Mouse (Mus musculus) right cerebral cortex, postnatal 4 days (tissue): Measurements from ENCODE around the gene Plp2.
"Not testable (repeated sequence)": the region's sequence is repeated elsewhere in the genome, so short reads cannot be mapped to it uniquely, and the experiment has no call there.

Experiments
- DNase-seq: peaks from one replicate; pipeline ENCODE4 v3.0.0-alpha.2; 2022

Plp2 gene

DNA sequence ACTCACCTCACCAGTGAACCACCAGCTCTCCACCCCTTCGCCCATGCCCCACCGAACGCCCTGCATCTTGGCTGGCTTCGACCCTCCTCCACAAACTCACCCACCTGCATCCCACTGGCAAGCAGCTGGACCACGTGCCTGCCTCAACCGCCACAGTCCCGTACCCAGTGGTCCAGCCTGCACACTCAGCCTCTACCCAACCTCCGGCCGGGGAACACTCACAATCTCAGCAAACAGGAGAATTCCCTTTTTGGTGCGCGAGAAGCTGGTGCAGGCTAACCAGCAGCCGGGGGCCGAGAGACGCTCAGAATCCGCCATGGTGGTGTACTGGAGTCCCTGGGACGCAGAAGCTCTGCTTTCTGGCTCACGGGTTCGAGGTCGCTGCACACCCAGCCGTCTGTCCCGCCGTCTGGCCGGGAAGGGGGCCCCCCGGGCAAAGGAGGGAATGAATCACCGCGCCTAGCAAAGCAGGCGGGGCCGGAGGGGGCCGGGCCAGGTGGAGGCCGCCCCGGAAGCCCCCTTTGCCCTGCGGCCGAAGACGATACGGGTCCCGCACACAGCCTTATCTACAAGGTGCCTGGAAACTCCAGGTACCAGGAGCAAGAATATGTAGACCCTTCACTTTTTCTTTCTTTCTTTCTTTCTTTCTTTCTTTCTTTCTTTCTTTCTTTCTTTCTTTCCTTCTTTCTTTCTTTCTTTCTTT, at the start of gene Plp2:
Gene Plp2 (minus strand): TSS at position 470 of the 703 bp plus-strand sequence.
- DNase-seq = no peak

DNA sequence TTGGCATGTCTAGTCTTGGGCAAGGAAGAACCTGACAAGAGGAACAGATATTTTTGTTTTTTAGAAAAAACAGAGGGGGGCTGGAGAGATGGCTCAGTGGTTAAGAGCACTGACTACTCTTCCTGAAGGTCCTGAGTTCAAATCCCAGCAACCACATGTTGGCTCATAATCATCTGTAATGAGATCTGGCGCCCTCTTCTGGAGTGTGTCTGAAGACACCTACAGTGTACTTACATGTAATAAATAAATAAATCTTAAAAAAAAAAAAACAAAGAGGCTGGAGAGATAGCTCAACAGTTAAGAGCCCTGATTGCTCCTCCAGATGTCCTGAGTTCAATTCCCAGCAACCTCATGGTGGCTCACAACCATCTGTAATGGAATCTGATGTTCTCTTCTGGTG, 44.9 kb upstream of the Plp2 start:
- DNase-seq = not testable (repeated sequence)

DNA sequence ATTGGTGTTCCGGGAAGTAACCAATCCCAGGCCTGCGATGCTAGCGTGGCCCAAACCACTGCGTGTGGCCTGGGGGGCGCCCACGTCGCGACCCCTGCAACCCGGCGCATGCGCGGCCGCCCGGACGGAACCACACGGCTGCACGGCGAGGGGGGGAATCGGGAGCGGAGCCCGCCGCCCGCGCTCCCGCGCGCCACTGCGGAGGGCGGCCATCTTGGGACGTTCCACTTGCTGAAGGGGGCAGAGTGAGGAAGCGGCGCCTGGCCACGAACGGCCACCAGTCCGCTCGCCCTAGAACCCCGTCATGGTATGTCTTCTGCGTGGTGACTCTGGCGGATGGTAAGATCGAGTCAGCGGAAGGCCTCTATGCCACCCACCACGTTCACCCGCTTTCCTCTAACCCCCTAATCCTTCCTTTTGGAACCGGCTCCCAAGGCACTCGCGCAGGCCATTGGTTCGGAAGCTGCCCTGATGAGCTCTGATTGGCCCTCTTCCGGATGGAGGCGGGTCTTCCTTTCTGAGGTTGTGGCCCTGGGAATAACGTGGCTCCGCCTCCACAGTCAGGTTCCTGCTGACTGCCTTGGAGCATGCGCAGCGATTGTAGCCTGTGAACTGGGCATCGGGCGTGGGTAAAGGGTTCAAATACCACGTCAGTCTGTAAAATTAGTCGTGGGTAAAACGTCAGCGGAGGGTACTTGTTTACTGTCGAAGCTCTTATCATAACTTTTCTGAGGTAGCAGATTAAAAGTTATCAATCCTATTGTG, 43.1 kb upstream of the Plp2 start, which contains the start of gene Wdr45:
Gene Wdr45 (plus strand): TSS at position 199 of the 765 bp plus-strand sequence.
- peak; percentile 81 for DNase-seq

DNA sequence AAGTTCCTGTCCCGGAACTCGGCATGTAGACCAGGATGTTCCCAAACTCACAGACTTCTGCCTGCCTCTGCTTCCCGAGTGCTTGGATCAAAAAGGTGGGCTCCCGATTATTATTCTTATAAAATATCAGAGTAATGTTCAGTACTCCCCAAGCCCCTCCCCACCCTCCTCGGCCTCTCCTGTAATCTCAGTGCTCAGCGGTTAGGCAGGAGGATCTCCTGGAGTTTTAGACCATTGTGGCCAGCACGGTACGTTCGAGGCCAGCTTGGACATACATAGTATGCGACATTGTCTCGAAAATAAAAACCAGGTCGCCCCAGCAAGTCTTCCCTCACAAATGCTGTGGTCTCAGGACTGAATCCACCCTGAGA, 42.6 kb upstream of the Plp2 start:
- DNase-seq = not testable (repeated sequence)

DNA sequence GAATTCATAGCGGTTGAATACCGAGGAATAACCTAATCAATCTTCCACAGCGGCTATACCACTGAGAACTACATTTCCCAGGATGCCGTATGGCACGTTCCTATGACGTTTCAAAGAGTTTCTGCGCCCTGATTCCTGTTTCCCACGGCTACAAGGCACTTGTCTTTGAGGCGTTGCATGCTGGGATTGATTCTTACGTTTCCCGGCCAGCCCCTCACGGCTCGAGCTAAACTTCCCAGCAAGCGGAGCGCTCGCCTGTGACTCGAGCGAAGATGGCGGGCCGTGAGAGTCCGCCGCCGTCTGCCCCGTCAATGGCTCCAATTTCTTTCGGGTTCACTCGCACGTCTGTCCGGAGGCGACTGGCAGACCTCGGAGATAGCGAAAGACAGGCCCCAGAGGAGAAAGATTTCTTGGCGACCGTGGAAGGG, 25.8 kb upstream of the Plp2 start, which contains the start of gene Gpkow:
Gene Gpkow (plus strand): TSS at position 178 of the 428 bp plus-strand sequence.
- peak; percentile 68 for DNase-seq

DNA sequence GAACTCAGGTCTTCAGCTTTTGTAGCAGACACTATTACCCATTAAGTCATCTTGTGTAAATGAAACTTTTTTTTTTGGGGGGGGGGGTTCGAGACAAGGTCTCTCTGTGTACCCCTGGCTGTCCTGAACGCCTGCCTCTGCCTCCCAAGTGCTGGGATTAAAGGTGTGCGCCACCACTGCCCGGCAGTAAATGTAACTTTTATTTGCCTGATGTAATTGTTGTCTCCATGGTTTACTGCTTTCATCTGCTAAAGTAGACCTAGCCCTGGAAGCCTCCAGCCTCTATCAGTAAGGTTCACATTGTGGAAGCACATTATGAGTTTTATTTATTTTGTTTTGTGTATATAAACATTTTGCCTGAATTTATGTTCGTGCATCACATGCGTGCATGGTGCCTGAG, 25.3 kb upstream of the Plp2 start:
- DNase-seq = no peak

DNA sequence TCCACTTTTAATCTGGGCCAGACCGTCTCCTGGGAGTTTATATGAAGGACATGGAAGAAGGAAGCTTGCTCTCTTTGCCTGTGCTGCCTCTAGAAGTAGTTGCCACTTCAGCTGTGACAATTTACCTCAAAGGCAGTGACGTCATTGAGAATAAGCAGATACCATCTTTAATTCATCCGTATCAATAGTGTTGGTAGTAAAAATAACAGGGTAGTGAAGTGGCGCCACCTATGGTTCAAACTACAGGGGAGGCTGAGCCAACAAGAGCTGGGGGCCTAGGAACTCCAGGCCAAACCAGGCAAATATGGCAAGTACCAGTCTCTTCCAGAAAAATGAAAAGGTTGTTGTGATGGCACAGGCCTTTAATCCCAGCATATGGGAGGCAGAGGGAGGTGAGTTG, 21.7 kb upstream of the Plp2 start:
- no peak for DNase-seq

DNA sequence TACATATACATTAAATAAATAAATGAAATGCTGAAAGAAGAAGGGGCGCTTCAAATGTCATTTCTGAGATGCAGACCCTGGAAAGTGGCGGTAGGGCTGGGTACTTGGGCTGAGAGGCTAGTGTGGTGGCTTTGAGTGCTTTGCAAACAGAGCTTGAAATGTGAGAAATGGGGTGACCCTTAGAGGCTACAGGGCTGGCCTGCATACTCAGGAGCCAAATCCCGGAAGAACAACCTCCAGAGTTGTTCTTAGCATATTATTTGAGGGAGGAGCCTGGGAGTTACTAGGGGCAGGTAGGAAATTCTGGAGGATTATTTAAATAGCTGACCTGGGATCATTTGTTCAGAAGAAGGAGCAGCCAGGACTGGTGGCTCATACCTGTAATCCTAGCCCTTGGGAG, 19.3 kb upstream of the Plp2 start:
- no peak for DNase-seq

DNA sequence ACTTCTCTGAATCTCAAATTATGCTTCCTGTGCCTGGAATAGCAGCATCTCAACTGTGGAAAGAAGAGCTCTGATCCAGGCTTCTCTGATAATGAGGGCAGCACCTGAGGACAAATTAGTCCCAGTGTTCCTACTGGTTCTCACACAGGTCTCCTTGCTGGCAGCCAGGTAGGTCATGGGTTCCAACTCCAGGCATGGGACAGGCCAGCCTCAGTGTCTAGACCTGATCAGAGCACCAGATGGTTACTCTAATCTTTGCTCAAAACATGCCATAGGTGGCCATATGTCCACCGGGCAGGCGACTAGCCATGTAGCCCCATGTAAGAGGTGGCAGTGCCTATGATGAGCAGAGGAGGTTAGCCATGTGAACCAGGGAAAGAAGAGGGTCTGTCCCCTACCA, 17.1 kb upstream of the Plp2 start:
- no peak for DNase-seq

DNA sequence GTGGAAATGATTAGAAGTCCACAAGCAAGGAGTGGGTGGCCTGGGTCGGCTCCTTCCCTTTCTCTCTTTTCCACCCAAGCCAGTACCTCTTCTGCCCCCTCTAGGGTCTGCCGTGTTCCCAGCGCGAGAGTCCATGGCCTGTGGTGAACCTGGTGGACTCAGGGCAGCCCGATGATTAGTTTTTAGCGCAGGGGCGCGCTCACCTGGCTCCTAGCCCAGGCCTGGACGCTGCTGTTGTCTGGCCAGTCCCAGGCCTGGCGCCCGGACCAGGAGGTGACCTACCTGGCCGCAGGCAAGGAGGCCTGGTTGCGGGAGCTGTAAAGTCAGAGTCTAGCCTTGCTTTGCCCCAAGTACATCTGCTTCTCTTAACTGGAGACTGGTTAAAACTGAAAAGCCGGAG, 9.7 kb upstream of the Plp2 start, which contains the start of gene Magix:
Gene Magix (minus strand): TSS at position 388 of the 400 bp plus-strand sequence.
- DNase-seq = no peak

DNA sequence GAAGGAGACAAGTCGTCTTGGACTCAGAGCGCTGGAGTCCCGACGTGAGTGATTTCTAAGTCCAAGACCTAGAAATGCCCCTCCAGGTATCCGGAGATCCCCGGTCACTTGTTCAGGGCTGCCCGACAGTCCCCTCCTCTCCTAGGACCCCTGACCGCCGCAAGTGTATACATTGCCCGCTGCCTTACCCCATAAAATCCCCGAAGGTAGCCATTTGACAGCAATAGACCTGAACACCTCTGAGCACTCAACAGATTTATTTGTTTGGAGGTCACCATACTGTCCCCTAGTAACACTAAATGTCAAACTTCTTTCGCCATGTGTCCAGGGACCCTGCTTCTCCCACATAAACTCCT, 8.8 kb upstream of the Plp2 start:
- no peak for DNase-seq

DNA sequence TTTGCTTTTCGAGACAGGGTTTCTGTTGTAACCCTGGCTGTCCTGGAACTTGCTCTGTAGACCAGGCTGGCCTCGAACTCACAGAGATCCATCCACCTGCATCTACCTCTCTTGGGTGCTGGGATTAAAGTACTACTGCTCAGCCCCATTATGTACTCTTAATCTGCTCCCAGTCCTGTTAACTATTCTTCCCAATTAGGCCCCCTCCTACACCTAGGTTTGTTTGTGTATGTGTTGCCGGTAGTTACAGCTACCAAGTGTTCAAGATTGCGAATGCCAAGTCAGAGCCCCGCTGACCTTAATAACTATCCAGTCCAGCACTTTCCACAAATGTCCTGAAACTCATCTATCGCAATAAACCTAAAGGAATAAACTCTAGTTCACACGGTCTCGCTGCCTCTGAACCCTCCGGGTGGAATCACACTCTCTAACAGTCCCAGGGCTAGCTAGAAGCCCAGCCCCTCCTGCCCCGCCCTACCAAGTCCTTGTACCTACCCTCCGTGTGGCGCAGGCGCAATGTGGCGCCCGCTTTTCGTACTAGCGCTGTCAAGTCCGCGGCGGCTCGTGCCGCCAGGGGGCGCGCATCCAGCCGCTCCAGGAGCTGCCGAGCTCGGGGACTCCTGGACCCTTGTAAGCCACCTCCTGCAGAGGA, 8.3 kb upstream of the Plp2 start:
- DNase-seq = peak; percentile 86

DNA sequence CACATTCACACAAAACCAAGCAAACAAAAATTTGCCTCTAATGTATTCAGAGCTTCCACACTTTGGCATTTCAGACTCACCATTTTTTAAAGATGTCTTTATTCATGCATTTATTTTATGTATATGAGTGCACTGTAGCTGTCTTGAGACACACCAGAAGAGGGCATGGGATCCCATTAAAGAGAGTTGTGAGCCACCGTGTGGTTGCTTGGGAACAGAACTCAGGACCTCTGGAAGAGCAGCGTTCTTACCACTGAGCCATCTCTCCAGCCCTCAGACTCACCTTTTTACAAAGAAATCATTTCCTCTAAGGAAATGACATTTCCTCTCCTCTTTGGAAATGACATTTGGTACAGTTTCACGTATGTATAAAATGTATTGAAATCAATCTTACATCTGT, 7.8 kb upstream of the Plp2 start:
- DNase-seq = no peak

DNA sequence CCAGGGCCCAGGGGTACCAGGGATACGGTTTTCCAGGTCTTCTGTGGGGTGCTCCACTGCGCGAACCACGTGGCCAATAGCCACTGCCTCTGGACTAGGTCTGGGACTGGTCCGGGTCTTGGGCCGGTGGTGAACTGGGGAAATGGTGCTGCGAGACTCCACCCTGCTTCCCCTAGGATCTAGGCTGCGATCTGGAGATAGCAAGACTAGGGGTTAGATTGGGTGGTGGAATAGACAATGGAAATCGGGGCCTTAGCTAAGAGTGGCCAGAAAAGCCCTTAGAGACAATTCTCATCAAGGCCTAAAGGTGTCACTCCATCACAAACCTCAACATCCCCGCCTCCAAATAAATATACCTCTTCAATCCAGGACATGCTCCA, 3.8 kb upstream of the Plp2 start:
- no peak for DNase-seq

DNA sequence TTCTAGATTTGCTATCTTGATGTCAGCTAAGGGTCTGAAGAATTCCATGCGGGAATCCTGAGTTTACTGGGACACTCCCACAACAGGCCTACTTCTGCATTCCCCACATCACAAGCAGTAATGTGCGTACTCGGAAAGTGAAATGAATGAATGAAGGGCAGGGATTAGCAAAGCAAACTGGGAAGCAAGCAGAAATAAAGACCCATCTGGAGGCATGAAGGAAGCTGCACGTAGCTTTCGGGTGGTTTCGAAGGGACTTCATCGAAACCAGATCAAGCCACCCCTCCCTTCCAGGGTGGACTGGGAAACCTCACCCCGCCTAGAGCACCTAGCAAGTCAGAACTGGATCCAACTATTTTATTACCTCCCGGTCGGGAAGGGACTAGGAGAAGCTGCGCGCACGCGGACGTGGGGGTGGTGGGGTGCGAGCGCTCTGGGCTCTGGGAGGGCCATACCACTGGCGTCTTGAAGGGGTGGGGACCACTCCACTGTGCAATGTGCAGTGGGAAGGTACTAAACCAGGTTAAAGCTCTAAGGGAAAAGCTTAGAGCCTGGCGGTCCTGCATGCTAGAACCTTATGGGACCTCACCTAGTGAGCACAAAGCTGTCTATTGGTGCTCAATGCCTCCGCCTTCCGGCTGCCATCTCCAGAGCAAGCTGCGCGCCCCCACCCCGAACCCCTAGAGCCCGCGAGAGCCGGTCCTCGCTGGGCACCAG, 3.3 kb upstream of the Plp2 start:
- DNase-seq = peak; percentile 44

DNA sequence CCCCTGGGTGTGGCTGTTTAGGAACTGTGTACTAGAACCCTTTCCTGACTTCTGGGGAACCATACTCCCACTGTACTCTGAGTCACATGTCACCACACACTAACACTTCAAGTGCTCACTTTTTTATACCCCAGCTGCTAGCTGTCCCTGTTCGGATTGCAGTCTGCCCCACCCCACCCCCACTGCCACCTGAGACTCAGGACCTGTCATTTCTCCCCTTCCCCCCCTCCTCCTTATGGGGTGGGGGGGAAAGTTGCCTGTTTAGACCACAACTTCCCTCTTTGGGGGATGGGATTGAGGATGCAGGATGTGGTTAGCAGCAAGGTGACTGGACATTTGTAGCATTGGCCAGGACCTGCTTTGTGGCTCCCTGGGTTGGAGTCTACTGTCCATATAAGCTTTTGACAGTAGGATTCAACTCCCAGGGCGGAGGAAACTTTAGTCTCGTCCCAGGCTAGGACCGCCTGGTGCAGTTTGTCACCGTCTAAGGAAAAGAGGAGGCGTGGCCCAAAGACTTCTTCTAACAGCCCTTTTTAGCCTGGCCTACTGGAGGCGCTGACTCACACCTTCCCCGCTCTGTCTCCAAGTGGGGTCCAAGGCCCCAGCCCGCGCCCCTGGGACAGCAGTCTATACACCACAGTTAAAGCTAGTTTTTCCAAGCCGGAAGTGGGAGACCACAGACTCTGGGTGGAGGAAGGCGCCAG, 2.5 kb upstream of the Plp2 start:
- DNase-seq = no peak

DNA sequence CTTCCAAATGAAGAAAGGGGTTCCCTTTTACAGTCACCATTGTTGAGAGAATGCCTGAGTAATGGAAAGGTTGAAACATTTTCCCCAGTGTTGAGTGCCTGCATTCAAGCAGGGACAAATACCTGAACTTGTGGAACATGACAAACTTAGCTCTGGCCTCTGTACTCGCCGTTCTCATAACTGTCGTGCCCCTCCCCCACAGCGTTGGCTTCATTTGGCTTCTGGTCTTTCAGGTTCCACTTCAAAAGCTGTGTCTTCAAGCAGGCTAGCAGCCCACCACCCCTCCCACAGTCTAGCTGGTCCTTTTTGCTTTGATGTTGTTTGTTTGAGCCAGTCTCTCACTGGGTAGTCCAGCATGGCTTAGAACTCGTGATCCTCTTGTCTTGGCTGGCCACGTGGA, 1.5 kb upstream of the Plp2 start:
- DNase-seq = no peak

DNA sequence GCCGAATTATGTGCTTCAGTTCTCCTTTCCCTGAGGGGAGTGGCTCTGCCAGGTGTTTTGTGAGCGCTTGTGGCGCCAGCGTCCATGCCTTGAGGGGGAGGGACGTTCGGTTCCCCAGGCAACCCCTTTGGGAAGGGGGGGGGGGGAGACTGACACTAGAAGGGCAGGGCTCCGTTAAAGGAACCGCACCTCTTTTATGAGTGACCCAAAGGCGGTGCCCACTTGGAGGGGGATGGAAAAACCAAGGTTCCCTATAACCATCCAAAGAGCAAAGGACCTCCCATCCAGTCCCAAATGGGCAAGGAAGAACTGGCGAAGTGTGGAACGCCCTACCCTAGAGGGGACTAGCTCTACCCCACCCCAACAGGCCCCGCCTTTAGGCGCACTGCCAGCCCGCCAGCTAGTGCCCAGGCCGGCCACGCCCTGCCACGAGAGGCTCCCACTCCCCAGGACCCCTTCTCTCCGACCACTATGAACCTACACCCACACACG, 754 bp downstream of the Plp2 start:
- peak; percentile 77 for DNase-seq

DNA sequence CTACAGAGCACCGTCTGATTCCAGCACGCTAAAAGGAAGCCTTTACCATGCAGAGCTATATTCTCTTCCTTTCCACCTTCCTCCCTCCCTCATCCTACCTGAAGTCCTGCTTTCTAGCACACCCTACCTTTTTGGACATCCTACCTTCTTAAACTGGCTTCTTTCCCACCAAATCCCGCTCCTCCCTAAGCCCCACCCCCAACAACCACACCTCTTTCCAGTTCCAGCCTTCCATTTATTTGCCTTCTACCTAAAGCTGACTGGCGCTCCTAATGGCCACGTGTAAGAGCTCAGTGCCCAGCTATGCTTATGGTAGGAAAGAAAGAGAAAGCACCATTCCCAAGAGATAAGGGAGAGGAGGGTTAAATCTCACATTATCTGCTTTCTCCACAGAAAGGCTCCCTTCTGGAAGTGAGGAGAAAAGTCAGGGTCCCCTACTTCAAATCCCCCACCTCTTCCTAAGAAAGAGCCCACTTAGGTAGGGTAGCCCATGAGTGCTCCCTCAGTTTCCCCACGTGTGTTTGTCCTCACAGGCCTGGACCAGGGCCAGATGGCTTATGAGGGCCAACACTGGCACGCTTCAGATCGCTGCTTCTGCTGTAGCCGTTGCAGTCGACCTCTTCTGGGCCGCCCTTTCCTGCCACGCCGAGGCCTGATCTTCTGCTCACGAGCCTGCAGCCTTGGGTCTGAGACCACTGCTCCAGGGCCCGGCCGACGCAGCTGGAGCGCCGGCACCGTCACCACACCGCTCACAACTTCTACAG, 5.3 kb downstream of the Plp2 start:
- DNase-seq = no peak

DNA sequence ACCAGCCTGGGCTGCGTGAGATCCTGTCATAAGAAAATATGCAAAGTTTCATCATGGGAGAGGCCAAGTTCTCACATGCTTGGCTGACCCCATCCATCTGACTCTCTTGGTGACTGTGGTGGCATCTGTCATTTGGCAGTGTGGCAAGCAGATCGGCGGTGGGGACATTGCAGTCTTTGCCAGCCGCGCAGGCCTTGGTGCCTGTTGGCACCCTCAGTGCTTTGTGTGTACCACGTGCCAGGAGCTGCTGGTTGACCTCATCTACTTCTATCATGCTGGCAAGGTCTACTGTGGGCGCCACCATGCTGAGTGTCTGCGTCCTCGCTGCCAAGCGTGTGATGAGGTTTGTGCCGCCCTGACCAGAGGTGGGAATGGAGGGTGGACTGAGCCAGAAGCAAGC, 6.4 kb downstream of the Plp2 start:
- DNase-seq = no peak

DNA sequence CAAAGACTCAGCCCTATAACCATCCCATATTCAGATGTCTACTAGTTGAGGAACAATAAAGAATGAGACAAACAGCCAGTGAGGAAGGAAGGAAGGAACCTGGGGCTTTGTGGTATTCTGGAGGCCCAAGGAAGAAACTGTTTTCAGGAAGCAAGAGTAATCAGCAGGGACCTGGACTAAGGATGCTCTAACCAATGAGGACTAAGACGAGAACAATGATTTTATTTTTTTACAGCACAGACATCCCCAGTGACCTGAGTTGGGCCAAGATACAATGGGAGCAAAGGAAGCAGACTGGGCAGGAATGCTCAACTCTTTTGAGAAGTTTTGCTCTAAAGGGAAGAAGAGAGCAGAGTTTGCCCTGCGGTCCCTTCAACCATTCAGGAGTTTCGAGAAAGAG, 8.3 kb downstream of the Plp2 start:
- DNase-seq = no peak

DNA sequence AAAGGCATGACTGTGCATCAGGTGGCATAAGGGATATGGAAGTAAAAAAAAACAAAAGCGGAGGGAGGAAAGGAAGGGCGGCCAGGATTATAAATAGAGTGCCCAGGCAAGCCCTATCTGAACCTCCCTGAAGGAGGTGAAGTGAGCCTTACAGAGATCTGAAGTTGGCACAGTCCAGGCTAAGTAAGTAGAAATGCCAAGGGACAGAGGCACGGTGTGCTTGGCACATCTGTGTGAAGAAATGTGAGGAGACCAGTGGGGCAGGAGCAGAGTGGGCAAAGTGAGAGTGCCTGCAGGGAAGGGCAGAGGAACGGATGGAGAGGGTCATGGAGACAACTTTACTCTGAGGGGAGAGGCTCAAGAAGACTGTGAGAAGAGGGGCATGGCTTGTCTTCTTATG, 10.1 kb downstream of the Plp2 start:
- no peak for DNase-seq
